8 mouse cellular contexts compared by ENCODE assay signal in genomic region chr3:60601686-60602085, GRCm38 (mm10).
DNase-seq lines count a peak whose midpoint lies in the region; ATAC-seq and TF ChIP-seq lines count a peak whose summit lies in the region.

No protein-coding gene starts in this region.

- H3K36me3 ChIP-seq in G1E (replicated peaks) = peaks cover 62% of the 10 kb centered on the region
- no peaks in the 10 kb centered on the region for H3K36me3 ChIP-seq in forebrain, embryonic 15.5 days
- H3K36me3 ChIP-seq in hindbrain, embryonic 12.5 days = no peaks in the 10 kb centered on the region

- no peak overlapping the region for H3K27ac ChIP-seq in forebrain, embryonic 15.5 days (replicated peaks)
- H3K27ac ChIP-seq in hindbrain, embryonic 12.5 days = no peak overlapping the region

- no peak overlapping the region for H3K4me3 ChIP-seq in G1E (ENCODE audit: low read depth, low read length)
- H3K4me3 ChIP-seq in forebrain, embryonic 15.5 days = no peak overlapping the region
- no peak overlapping the region for H3K4me3 ChIP-seq in hindbrain, embryonic 12.5 days

- 25% methylated on average over 4 of the region's 4 CpGs for WGBS in forebrain, embryonic 15.5 days
- 26% methylated on average over 4 of the region's 4 CpGs for WGBS in hindbrain, embryonic 12.5 days

- H3K4me1 ChIP-seq in G1E (ENCODE audit: insufficient read depth, low read depth, low read length) = peaks cover 80% of the 10 kb centered on the region
- no peaks in the 10 kb centered on the region for H3K4me1 ChIP-seq in forebrain, embryonic 15.5 days
- H3K4me1 ChIP-seq in hindbrain, embryonic 12.5 days = peaks cover 2% of the 10 kb centered on the region; the same call in 1 of the 2 replicates

- H3K9me3 ChIP-seq in G1E (replicated peaks) = no peaks in the 10 kb centered on the region
- no peaks in the 10 kb centered on the region for H3K9me3 ChIP-seq in forebrain, embryonic 15.5 days
- H3K9me3 ChIP-seq in hindbrain, embryonic 12.5 days (replicated peaks) = no peaks in the 10 kb centered on the region

- no peak for ATAC-seq in G1E (ENCODE audit: extremely low read depth, insufficient number of reproducible peaks, low FRiP score, poor library complexity, severe bottlenecking)
- ATAC-seq in cerebellum, adult (ENCODE audit: insufficient number of reproducible peaks, low FRiP score, low TSS enrichment) = peak; percentile 77
- ATAC-seq in forebrain, embryonic 15.5 days (replicated peaks) = peak; percentile 63
- ATAC-seq in hindbrain, embryonic 12.5 days (ENCODE audit: low FRiP score) = peak; percentile 77

- no peak overlapping the region for H3K9ac ChIP-seq in forebrain, embryonic 15.5 days (replicated peaks)
- no peak overlapping the region for H3K9ac ChIP-seq in hindbrain, embryonic 12.5 days

- H3K27me3 ChIP-seq in G1E (ENCODE audit: insufficient read depth, low read length) = no peaks in the 10 kb centered on the region
- no peaks in the 10 kb centered on the region for H3K27me3 ChIP-seq in forebrain, embryonic 15.5 days
- H3K27me3 ChIP-seq in hindbrain, embryonic 12.5 days = no peaks in the 10 kb centered on the region

- H3K4me2 ChIP-seq in forebrain, embryonic 15.5 days (replicated peaks) = no peak overlapping the region
- no peak overlapping the region for H3K4me2 ChIP-seq in hindbrain, embryonic 12.5 days (replicated peaks)

- peak; percentile 93 for TF ChIP-seq CTCF in G1E (IDR thresholded peaks at IDR 0.05; ENCODE audit: low read depth, low read length)

- DNase-seq in G1E (ENCODE audit: low spot score) = no peak
- peak; percentile 72 for DNase-seq in layer of hippocampus, adult 9-11 months
- DNase-seq in lung, postnatal 4 days = peak; percentile 69 to 77
- peak; percentile 67 to 71 for DNase-seq in right cerebral cortex, postnatal 10 days (ENCODE audit: low spot score in 2 of 2)
- DNase-seq in urinary bladder, postnatal 4 days (ENCODE audit: low spot score in 2 of 2) = peak; percentile 45 to 79
